Mouse (Mus musculus) liver, adult 2 months (tissue): ENCODE measurements around the gene Shisa6.

Experiments used
- CTCF ChIP-seq: fragments of 200-500 bp; IDR thresholded peaks from 2 replicates; pipeline ENCODE4 v1.5.1; 2011; ENCODE audit warnings: low read depth, low read length, control low read depth
- POLR2A ChIP-seq: fragments of 200-500 bp; IDR thresholded peaks from 2 replicates; pipeline ENCODE4 v1.6.1; 2011; ENCODE audit warnings: low read length, control low read depth; ENCODE audit not compliant: insufficient read depth; ENCODE audit errors: extremely low read depth

GRCm38 (mm10) chr11:66400036-66400435 is 125.7 kb downstream of the Shisa6 start:
- TF ChIP-seq CTCF (no peak), POLR2A (no peak)
